Mouse (Mus musculus) left cerebral cortex, adult 2 months (tissue): Measurements from ENCODE around the gene Hnrnpul1. TPM values are rescaled to one million over a fixed set of nuclear protein-coding genes. Genes with fewer than 3 reads are reported as not detected.
A peak's percentile ranks its signal among the peaks of the same experiment; 100 is the strongest.

Experiments
- DNase-seq, 2 experiments: peaks; one replicate each; pipeline ENCODE4 v3.0.0; 2021 to 2022; ENCODE audit warnings: low spot score in 2 of 2, mixed read lengths in 1 of 2; ENCODE audit errors: extremely low spot score in 1 of 2
- H3K27ac ChIP-seq: fragments of 200-600 bp; 2 replicates; pipeline ENCODE4 v1.8.1; 2022
- H3K4me3 ChIP-seq: fragments of 200-600 bp; 2 replicates; pipeline ENCODE4 v1.8.1; 2022
- CTCF ChIP-seq: fragments of 200-600 bp; IDR thresholded peaks from 2 replicates; pipeline ENCODE4 v1.8.1; 2022; ENCODE audit warnings: antibody characterized with exemption, mild to moderate bottlenecking, moderate library complexity
- intact Hi-C: fragments of 180-260 bp; cut with DNase I; formaldehyde crosslinking; loops from one replicate; pipeline ENCODE4 v1.15.1; 2025
- total RNA-seq, 2 experiments: library from RNA; stranded (reverse); gene quantifications; 2 replicates each; pipeline ENCODE4 v1.2.3; 2021

The Hnrnpul1 gene
- total RNA-seq, 2 experiments from 2014 or later: 96.5 to 101 TPM

DNA sequence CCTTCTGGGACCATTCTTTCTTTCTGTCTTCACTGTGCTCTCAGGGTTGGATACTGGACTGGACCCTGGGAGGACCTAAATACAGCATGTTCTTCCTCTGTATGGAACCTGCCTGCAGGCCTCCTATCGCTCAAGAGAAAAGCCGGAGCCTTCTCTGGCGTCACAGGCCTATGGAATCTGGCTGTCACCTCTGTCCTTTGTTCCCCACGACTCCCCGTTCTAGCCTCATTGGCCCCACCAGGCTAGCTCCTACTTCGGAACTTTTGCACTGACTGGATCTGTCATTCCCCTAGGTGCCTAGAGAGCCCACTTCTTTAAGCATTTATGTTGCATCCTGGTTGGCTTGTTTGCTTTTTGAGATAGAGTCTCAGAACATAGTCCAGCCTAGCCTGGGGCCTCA, 69.9 kb downstream of the Hnrnpul1 start:
- intact Hi-C loops: no loop called here
- H3K4me3 ChIP-seq: no peak overlapping the region
- DNase-seq: no peak
- H3K27ac ChIP-seq: no peak overlapping the region
- TF ChIP-seq CTCF: no peak

DNA sequence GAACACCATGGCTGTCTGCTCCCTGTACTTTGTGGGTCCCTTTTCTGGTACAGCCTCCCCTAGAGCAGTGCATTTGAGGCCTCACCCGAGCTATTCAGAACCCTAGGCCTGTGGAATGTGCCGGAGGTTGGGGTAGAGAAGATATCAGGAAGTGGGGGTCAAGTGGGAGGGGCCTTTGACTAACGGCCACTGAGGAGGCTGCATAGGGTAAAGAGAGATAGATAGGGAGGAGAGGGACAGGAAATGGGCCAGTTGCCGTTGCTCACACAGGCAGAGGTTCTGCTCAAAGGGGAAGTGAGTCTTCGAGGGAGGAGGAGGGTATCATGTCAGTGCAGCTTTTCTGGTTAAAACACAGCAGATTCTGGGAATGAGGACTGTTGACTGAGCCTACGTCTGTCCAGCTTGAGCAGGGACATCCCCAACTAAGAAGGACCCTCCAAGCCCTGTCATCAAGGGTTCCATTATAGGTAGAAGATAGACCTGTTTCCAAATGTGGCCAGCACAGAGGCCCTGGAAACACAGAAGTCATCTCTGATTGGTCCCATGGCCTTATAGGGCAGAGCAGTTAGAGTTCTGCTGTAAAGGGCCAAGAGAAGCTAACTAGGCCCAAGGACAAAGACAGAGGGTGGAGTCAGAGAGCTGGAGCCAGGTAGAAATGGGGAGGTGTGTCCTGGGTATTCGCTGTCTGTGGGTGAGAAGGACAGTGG, 70.9 kb downstream of the Hnrnpul1 start:
- Histone ChIP-seq H3K27ac (no peak overlapping the region), H3K4me3 (no peak overlapping the region)
- no peak for TF ChIP-seq CTCF
- no peak for DNase-seq
- intact Hi-C loops: no loop called here

DNA sequence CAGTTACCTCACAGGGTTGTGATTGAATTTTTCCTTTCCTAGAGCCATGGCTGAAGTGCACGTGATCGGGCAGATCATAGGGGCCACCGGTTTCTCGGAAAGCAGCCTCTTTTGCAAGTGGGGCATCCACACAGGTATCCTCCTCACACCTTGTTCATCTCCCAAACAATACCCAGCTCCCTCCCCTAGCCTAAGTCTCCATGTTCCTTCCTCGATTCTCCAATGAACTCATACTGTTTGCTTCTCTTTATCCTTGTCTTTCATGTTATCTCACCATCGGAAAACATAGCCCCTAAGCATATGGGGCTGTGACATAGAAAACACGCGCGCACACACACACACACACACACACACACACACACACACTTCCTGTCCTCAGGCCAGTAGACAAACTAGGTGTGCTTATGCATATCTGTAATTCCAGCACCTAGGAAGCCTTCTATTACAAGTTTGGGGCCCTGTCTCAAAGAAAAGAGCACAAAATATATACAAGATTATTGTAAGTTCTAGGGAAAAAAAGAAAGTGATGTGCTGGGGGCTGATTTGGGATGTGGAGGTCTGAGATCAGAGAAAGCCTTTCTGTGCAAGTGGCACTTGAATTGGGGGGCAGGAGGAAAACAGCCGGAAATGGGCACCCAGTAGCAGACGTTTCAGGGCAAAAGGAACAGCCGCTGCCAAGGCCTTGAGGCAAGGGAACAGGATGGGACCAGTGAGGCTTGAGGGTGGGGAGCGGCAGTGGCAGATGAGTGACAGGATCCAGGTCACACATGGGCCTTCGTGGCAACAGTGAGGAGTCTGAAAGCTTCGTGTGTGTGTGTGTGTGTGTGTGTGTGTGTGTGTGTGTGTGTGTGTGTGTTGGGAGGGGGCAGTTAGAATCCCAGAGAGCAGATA, 73.0 kb downstream of the Hnrnpul1 start:
- intact Hi-C loops: no loop called here
- peak overlapping the region; percentile 62 for H3K4me3 ChIP-seq

DNA sequence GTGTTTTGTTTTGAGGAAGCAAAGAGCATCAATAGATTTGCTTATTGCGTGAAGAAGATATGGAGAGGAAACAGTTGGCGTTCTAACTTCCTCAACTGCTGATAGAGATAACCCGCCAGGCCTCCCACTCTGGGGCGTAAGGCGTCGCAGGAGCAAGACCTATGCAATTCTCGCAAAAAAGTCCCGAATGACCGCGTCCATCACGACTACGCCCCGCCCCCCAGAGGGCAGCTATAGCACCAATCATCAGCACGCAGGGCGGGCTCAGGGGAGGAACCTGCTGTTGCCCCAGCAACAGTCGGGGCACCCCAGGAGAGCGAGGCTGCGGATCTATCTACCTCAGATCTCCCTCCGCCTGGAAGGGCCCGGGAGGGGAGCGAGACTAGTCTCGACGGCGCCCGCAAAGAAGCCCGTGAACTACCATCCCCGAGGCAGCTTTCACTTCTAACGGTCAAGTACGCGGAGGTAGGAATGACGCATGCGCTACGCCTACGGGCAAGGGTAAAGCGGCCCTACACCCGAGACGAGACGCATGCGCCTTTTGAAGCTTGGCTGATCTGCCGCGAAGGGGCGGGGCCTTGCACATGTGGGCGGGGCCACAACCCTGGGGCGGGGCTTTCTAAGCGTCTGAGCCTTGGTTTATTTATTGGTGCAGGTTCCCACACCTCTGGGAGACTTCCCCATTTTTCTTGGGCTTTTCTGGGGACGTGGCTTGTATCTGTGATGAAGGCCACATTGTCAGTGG, 73.9 kb downstream of the Hnrnpul1 start, which contains the start of gene B9d2:
B9d2 (plus strand) TSS at position 267 of the 745 bp plus-strand sequence.
- intact Hi-C loops: no loop called here
- DNase-seq: peak; percentile 93 to 94
- H3K27ac ChIP-seq: peak within 1 kb of the TSS; percentile 99
- TF ChIP-seq CTCF: no peak; the same call in none of the 2 replicates
- H3K4me3 ChIP-seq: peak within 1 kb of the TSS; percentile 62

More for the DNA sequence above, 73.0 kb downstream of the Hnrnpul1 start:
- H3K27ac ChIP-seq: peak overlapping the region; percentile 99; the same call in 1 of the 2 replicates
- no peak for TF ChIP-seq CTCF
- no peak for DNase-seq

DNA sequence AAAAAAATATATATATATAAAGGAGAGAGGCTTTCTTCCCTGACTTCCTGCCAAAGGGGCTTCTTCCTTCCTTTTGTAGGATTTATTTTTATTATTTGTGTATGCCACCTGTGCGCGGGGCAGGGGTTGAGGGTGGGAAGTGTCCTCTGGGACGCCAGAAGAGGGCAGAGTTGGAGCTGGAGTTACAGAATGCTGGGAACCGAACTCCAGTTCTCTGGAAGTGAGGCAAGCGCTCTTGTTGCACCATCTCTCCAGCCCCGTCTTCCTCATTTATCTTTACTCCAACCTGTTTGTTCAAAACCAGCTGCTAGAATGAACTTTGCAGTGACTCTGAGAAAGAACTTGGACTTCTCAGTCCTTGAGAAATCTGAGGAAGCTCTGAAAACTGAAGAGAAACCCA, 74.6 kb downstream of the Hnrnpul1 start:
- peak overlapping the region; percentile 99; the same call in 1 of the 2 replicates for H3K27ac ChIP-seq
- no peak for DNase-seq
- peak; percentile 14 for TF ChIP-seq CTCF
- peak overlapping the region; percentile 62 for H3K4me3 ChIP-seq
- intact Hi-C loops: no loop called here

DNA sequence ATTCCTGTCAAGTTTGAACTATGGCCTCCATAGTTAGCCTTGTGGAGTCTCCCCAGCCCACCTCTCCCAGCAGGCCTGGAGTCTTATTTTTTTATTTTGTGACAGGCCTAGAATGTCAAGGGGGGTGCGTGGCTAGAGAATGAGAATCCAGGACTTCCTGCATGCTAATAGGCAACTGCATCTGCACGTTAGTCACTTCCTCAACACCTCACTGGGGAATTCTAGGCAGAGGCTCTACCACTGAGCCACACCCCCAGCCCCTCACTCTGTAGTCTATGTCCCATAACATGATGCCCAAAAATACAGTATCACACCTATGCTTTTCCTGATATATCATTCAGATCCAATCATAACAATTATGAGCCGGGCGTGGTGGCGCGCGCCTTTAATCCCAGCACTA, 77.5 kb downstream of the Hnrnpul1 start:
- no peak for DNase-seq
- no peak overlapping the region for H3K4me3 ChIP-seq
- TF ChIP-seq CTCF: no peak
- no peak overlapping the region for H3K27ac ChIP-seq
- intact Hi-C loops: loop anchor here (2.0 kb wide), 1 partner anchor 34 kb away; no protein-coding TSS in a partner anchor

DNA sequence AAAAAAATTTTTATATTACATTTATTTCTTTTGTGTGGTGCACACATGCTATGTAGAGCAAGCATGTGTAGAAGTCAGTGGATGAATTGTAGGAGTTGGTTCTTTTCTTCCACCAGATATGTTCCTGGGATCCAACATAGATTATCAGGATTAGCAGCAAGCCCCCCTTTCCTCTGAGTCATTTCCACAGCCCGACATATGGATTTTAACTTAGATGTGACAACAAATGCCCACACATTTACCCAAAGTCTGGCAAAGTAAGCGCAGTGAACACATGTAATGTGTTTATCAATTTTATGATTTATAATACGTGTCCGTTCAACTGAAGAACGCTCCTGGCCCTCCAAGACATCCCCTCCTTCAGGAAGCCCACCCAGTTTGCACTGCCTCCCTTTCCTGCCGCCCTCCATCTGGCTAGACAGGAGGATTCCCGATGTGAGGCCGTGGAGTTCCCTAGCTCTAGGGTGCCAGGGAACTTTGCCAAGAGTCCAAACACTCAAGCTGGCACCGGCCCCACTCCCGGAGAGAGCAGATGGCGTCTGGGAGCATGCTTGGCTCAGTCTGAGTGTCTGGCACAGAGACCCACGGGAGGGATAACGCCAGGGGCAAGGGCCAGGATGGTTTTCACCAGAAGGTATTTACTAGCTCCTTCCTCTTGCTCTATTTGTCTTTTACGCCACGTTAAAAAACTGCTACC, 78.3 kb downstream of the Hnrnpul1 start:
- Histone ChIP-seq H3K27ac (no peak overlapping the region), H3K4me3 (no peak overlapping the region)
- intact Hi-C loops: loop anchor here (1.0 to 2.0 kb wide), 2 partner anchors 17 to 35 kb away; partner anchors contain the start of gene Exosc5
- peak; percentile 87 to 89 for DNase-seq
- TF ChIP-seq CTCF: no peak

DNA sequence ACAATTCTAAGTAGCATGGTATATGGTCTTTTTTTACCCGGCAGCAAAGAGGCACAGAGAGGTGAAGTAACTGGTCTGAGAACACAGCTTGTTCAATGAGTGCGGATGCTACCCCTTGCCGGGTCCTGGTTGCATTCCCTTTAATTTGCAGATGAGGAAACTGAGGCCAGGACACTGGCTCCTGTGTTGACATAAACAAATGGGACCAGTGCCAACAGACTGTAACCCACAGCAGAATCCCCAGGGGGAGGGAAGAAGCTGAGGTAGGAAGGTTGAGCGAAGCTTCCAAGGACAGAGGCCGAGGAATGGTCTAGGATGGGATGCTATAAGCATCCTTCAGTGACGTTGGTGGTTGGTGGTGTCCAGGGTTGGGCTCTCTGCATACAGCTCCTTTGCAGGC, 79.2 kb downstream of the Hnrnpul1 start:
- intact Hi-C loops: no loop called here
- no peak for DNase-seq
- TF ChIP-seq CTCF: no peak
- no peak overlapping the region for H3K27ac ChIP-seq
- no peak overlapping the region for H3K4me3 ChIP-seq

DNA sequence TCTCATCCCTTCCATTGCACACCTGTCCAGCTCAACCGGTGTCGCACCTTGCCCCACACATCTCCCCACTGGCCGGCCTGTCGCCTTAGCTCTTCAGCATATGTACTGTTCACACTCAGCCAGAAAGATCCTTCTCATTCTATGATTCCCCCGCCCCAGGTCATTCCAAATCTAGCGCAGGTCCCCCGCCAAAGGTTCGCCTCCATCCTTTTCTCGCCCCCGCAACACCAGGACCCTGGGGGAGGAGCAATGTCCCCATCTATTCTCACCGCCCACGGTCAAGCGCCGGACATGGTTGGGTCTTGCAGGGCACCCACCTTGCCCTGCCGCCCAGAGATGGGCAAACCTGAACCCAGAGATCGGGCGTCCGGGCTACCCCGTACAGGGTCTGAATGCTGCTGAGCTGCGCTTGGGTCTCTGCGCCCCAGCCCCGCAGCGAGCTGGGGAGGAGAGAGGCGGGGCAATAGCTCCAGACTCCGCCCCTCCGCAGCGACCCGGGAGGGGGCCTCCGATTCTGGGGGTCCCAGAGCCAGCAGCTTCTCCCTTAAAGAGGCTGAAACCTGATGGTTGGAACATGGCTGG, 79.7 kb downstream of the Hnrnpul1 start, which contains the start of gene Tmem91:
Tmem91 (minus strand) TSS at position 448 of the 582 bp plus-strand sequence.
- peak in 1 of 2 experiments; percentile 23 for DNase-seq
- TF ChIP-seq CTCF: no peak
- intact Hi-C loops: no loop called here
- no peak within 1 kb of the TSS for H3K27ac ChIP-seq
- H3K4me3 ChIP-seq: peak within 1 kb of the TSS; percentile 38

DNA sequence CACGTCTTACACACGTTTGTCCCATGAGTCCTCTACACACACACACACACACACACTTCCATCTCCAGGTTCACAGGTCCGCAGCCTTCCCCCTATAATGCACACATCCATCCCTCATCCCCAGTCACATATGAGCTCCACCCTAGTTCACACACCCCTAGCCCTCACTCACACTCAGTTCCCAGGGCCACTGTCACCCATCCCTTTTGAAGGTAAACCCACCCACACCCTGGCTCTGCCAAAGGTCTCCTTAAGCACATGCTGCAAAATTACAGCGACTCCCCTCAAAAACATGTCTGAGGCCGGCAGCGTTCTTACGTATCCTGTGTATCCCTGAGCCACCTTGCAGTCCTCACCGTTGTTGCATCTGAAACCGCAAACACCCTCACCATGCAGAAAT, 80.3 kb downstream of the Hnrnpul1 start:
- H3K27ac ChIP-seq: no peak overlapping the region
- no peak for TF ChIP-seq CTCF
- peak overlapping the region; percentile 38 for H3K4me3 ChIP-seq
- no peak for DNase-seq
- intact Hi-C loops: no loop called here
